Mouse (Mus musculus): ENCODE data around the gene Suclg1. TPM values are rescaled to one million over a fixed set of nuclear protein-coding genes. Genes with fewer than 3 reads are reported as not detected.

Gene Suclg1
- polyA plus RNA-seq (2015; fragmentation: Nextera tagmentation; extraction: Ambion mirVana), result 134 and 138 TPM in 2 replicates

DNA sequence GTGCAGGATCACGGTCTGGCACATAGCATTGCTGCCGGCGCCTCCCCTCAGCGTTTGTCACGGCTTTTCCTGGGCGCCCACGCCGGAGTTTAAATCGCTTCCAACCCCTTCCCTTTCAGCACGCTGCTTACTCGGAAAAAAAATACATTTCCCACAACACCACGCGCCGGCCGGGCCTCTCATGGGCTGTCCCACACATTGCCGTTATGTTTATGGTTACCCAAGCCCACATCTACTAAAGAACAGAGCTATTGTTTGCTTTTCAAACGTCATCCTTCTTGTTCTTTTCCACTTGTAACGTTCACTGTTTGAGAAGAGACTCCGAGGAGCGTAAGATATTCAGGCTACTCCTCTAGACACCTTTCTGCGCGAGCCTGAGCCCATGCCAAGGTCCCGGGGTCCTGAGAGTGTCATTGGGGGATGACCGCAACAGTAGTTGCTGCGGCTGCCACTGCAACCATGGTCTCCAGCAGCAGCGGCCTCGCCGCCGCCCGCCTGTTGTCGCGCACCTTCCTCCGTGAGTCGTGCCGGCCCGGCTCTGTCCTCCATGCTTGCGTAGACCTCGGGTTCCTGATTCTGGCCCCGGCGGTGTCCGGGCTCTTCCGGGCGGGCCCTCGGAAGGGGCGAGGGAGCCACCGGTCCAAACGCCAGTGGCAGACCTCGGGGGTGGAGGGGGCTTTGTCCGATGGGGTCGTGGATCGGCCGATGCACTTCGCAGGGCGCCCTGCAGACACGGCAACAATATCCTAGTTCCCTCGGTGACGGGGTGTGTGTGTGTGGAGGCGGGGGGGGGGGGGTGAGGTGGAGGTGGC lies at the start of gene Suclg1:
TSS of gene Suclg1 (plus strand) at position 146 of the 812 bp plus-strand sequence.
- H3K4me3 ChIP-seq (replicated peaks), result peak within 1 kb of the TSS; percentile 71
- WGBS, result under 1% methylated on average over 57 of the region's 58 CpGs

GRCm38 (mm10) chr6:73203724-73204123 lies 44.5 kb upstream of the Suclg1 start:
- ATAC-seq, result no peak
- 84% methylated on average over 2 of the region's 2 CpGs for WGBS
- no peaks in the 10 kb centered on the region for H3K4me1 ChIP-seq (replicated peaks)
- H3K9ac ChIP-seq (replicated peaks), result no peak overlapping the region
- H3K36me3 ChIP-seq, result no peaks in the 10 kb centered on the region
- no peaks in the 10 kb centered on the region for H3K27me3 ChIP-seq
- H3K4me2 ChIP-seq (replicated peaks), result no peak overlapping the region
- H3K4me3 ChIP-seq (replicated peaks), result no peak overlapping the region
- no peak overlapping the region for H3K27ac ChIP-seq
- no peaks in the 10 kb centered on the region for H3K9me3 ChIP-seq

More for the DNA sequence above, at the start of gene Suclg1:
- H3K4me1 ChIP-seq (replicated peaks), result peaks cover 14% of the 10 kb centered on the region
- no peaks in the 10 kb centered on the region for H3K36me3 ChIP-seq
- peak within 1 kb of the TSS; percentile 83 for H3K9ac ChIP-seq (replicated peaks)
- peak within 1 kb of the TSS; percentile 78 for H3K27ac ChIP-seq
- H3K4me2 ChIP-seq (replicated peaks), result peak within 1 kb of the TSS; percentile 81
- peak; percentile 98 for ATAC-seq
- no peaks in the 10 kb centered on the region for H3K27me3 ChIP-seq
- H3K9me3 ChIP-seq, result no peaks in the 10 kb centered on the region

DNA sequence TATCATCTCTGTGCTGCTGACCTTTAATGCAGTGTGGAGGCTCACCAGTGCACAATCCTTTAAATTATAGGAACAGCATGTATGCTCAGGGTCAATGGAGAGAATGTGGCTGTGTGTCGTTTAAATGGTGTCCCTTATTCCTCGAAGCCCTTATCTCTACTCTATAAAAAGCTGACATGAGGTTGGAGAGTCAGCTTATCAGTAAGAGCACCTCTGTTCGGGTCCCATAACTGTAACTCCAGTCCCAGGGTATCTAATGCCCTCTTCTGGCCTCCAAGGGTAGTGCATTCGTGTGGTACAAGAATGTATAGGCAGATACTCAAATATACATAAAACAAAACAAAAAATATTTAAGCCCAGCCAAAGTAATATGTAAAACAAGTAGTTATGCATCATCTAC lies 43.2 kb upstream of the Suclg1 start:
- H3K4me3 ChIP-seq (replicated peaks), result no peak overlapping the region
- H3K27me3 ChIP-seq, result no peaks in the 10 kb centered on the region
- H3K4me2 ChIP-seq (replicated peaks), result no peak overlapping the region
- no peaks in the 10 kb centered on the region for H3K9me3 ChIP-seq
- H3K36me3 ChIP-seq, result no peaks in the 10 kb centered on the region
- no peak overlapping the region for H3K9ac ChIP-seq (replicated peaks)
- ATAC-seq, result no peak
- H3K27ac ChIP-seq, result no peak overlapping the region
- no peaks in the 10 kb centered on the region for H3K4me1 ChIP-seq (replicated peaks)
- WGBS, result 82% methylated on average over 4 of the region's 4 CpGs

DNA sequence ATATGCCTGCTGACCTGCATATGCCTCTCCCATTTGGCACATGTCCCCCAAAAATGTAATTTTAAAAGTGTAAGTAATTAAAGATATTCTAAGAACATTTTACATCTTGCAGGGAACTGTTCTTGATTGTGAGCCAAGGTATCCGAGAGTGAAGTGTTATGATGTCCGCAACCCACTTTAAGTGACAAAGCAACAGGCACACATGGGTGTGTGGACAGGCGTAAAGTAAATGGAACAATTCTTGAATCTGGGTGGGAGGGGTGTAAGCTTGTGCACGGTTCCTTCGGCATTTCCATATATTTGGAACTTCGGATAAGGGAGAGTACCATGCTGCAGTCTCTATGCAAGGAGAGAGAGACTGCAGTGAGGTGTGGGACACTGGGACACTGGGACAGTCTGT lies 38.6 kb upstream of the Suclg1 start:
- no peaks in the 10 kb centered on the region for H3K27me3 ChIP-seq
- 90% methylated on average over 6 of the region's 6 CpGs for WGBS
- no peak overlapping the region for H3K4me2 ChIP-seq (replicated peaks)
- no peak for ATAC-seq
- H3K4me1 ChIP-seq (replicated peaks), result no peaks in the 10 kb centered on the region
- H3K4me3 ChIP-seq (replicated peaks), result no peak overlapping the region
- no peaks in the 10 kb centered on the region for H3K9me3 ChIP-seq
- H3K36me3 ChIP-seq, result no peaks in the 10 kb centered on the region
- H3K27ac ChIP-seq, result no peak overlapping the region
- no peak overlapping the region for H3K9ac ChIP-seq (replicated peaks)

- WGBS, result 88% methylated on average over 4 of the region's 4 CpGs
- no peaks in the 10 kb centered on the region for H3K27me3 ChIP-seq
- no peak for ATAC-seq
- H3K27ac ChIP-seq, result no peak overlapping the region
- H3K36me3 ChIP-seq, result no peaks in the 10 kb centered on the region
- no peak overlapping the region for H3K9ac ChIP-seq (replicated peaks)
- H3K9me3 ChIP-seq, result no peaks in the 10 kb centered on the region
- H3K4me1 ChIP-seq (replicated peaks), result no peaks in the 10 kb centered on the region
- no peak overlapping the region for H3K4me2 ChIP-seq (replicated peaks)
- no peak overlapping the region for H3K4me3 ChIP-seq (replicated peaks)
These were observed 37.7 kb upstream of the Suclg1 start for GRCm38 (mm10) chr6:73210445-73210972.

DNA sequence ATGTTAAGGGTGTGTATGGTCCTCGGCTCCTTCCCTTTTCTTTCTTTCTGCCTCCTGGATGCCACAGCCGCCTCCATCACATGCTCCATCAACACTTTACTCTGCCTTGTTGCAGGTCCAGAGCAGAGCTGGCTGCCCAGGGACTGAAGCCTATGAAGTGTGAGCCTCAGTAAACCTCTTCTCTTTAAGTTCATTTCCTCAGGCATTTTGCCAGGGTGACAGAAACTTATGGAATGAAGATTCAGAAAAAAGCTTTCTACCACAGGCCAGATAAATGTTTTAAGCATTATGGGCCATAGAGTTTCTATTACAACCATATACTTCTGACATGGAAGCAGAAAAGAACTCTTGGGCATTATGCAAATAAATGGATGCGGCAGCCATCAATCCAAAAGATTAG lies 37.1 kb upstream of the Suclg1 start:
- Histone ChIP-seq H3K4me1 (replicated peaks) (no peaks in the 10 kb centered on the region), H3K4me3 (replicated peaks) (no peak overlapping the region), H3K9ac (replicated peaks) (no peak overlapping the region), H3K9me3 (no peaks in the 10 kb centered on the region), H3K36me3 (no peaks in the 10 kb centered on the region), H3K27me3 (no peaks in the 10 kb centered on the region), H3K27ac (no peak overlapping the region), H3K4me2 (replicated peaks) (no peak overlapping the region)
- 89% methylated on average over 3 of the region's 3 CpGs for WGBS
- no peak for ATAC-seq

- Histone ChIP-seq H3K4me2 (replicated peaks) (no peak overlapping the region), H3K9me3 (no peaks in the 10 kb centered on the region), H3K27ac (no peak overlapping the region), H3K9ac (replicated peaks) (no peak overlapping the region), H3K4me1 (replicated peaks) (no peaks in the 10 kb centered on the region), H3K27me3 (no peaks in the 10 kb centered on the region), H3K36me3 (no peaks in the 10 kb centered on the region), H3K4me3 (replicated peaks) (no peak overlapping the region)
- ATAC-seq, result no peak
These were observed 36.6 kb upstream of the Suclg1 start for GRCm38 (mm10) chr6:73211602-73212001.

DNA sequence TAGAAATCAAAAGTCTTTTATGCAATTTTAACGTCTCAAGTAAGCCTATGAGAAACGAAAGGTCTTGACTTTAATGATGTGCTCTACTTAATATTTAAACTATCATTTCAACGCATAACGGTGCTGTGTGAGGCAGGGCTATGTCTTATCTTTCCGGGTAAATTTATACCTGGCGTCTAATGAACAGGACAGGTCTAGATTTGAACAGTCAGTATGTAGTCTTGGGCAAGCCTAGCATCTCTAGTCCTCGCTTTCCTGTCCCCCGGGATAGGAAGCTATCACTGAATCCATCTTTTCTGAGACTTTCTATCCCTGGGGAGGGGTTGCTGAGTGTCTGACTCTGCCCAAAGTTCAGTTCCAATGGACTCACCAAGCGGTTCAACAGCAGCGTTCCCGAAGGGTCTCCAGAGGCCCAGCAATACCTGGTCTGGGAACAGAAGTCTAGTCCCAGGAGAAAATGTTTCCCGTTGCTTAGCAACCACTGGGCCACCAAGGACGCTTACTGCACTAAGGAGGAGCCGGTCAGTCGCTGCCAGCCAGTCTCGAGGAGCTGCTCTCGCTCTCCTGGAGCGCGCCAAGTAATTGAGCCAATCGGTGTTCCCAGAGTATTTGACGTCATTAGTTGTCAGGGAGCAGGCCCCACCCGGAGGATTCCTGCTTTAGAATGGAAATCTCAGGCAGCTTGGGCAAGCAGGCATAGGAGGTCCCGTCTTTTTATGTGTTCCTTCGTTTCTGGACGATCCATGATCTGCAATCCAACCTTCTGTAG lies 26.8 kb upstream of the Suclg1 start, which contains the start of gene Dnah6:
TSS of gene Dnah6 (minus strand) at position 463 of the 769 bp plus-strand sequence.
- Histone ChIP-seq H3K9me3 (no peaks in the 10 kb centered on the region), H3K27ac (peak within 1 kb of the TSS; percentile 35; the same call in 1 of the 2 replicates), H3K9ac (replicated peaks) (peak within 1 kb of the TSS; percentile 49; the same call in 1 of the 2 replicates), H3K36me3 (no peaks in the 10 kb centered on the region), H3K4me3 (replicated peaks) (peak within 1 kb of the TSS; percentile 45), H3K4me1 (replicated peaks) (peaks cover 13% of the 10 kb centered on the region), H3K27me3 (no peaks in the 10 kb centered on the region), H3K4me2 (replicated peaks) (peak within 1 kb of the TSS; percentile 72)
- 32% methylated on average over 25 of the region's 25 CpGs for WGBS
- peak; percentile 100 for ATAC-seq

- Histone ChIP-seq H3K4me1 (replicated peaks) (peaks cover 13% of the 10 kb centered on the region), H3K27me3 (no peaks in the 10 kb centered on the region), H3K4me2 (replicated peaks) (peak overlapping the region; percentile 72), H3K9ac (replicated peaks) (peak overlapping the region; percentile 49; the same call in 1 of the 2 replicates), H3K36me3 (no peaks in the 10 kb centered on the region), H3K4me3 (replicated peaks) (peak overlapping the region; percentile 45), H3K27ac (peak overlapping the region; percentile 35; the same call in 1 of the 2 replicates), H3K9me3 (no peaks in the 10 kb centered on the region)
- ATAC-seq, result peak; percentile 69
- WGBS, result 35% methylated on average over 21 of the region's 23 CpGs
These were observed 26.0 kb upstream of the Suclg1 start for GRCm38 (mm10) chr6:73221958-73222735.

- WGBS, result 18% methylated on average over 10 of the region's 10 CpGs
- no peaks in the 10 kb centered on the region for H3K36me3 ChIP-seq
- H3K4me1 ChIP-seq (replicated peaks), result peaks cover 13% of the 10 kb centered on the region
- no peak overlapping the region for H3K9ac ChIP-seq (replicated peaks)
- H3K9me3 ChIP-seq, result no peaks in the 10 kb centered on the region
- H3K4me2 ChIP-seq (replicated peaks), result peak overlapping the region; percentile 22; the same call in 1 of the 2 replicates
- H3K27me3 ChIP-seq, result no peaks in the 10 kb centered on the region
- H3K4me3 ChIP-seq (replicated peaks), result no peak overlapping the region
- no peak for ATAC-seq
- H3K27ac ChIP-seq, result no peak overlapping the region
These were observed 25.2 kb upstream of the Suclg1 start for GRCm38 (mm10) chr6:73222841-73223526.

Measured in midbrain, embryonic 13.5 days (tissue).